Mouse (Mus musculus): ENCODE results near the gene Rgcc. TPM values are rescaled to one million over a fixed set of nuclear protein-coding genes. Genes with fewer than 3 reads are reported as not detected.

Rgcc gene
- polyA plus RNA-seq, 1 experiment from 2014 or later: 54.8 TPM

GRCm38 (mm10) chr14:79285549-79285948, 15.9 kb downstream of the Rgcc start:
- WGBS: 92% methylated on average over 5 of the region's 5 CpGs
- no peak overlapping the region for H3K9ac ChIP-seq (ENCODE audit: low read depth, low read length)
- no peak overlapping the region for H3K4me3 ChIP-seq (ENCODE audit: low read depth, low read length)
- no peak for TF ChIP-seq CTCF (IDR thresholded peaks at IDR 0.05; ENCODE audit: low read depth)
- H3K27me3 ChIP-seq (replicated peaks; ENCODE audit: control insufficient read depth, insufficient read depth, low read length): no peaks in the 10 kb centered on the region
- ATAC-seq: no peak
- H3K27ac ChIP-seq (ENCODE audit: low read depth, low read length): no peak overlapping the region
- H3K9me3 ChIP-seq (ENCODE audit: control insufficient read depth): no peaks in the 10 kb centered on the region
- H3K4me2 ChIP-seq (replicated peaks; ENCODE audit: low read depth): no peak overlapping the region
- H3K4me1 ChIP-seq (replicated peaks; ENCODE audit: control insufficient read depth, insufficient read depth, low read length): no peaks in the 10 kb centered on the region; the same call in 1 of the 2 replicates
- no peaks in the 10 kb centered on the region for H3K36me3 ChIP-seq (ENCODE audit: control insufficient read depth, insufficient read depth)

DNA sequence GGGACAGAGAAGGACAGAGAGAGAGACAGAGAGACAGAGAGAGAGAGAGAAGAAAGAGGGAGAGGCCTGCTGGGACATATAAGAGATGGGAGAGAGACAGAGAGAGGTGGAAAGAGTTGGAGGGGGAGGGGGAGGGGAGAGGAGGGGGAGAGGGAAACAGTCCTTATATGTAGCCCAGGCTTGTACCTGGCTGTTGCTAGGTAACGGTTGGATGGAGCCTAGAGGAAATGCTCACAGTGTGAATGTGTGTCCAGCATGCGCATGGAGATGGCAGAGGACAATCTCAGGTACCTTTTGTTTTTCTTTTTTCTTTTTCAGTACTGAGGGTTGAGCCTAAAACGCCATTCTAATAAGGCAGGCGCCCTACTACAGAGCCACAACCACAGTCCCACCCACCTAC, 16.8 kb downstream of the Rgcc start:
- WGBS: 86% methylated on average over 4 of the region's 4 CpGs

GRCm38 (mm10) chr14:79283952-79284351, 17.5 kb downstream of the Rgcc start:
- no peak for TF ChIP-seq CTCF (IDR thresholded peaks at IDR 0.05; ENCODE audit: low read depth)
- H3K9me3 ChIP-seq (ENCODE audit: control insufficient read depth): no peaks in the 10 kb centered on the region
- no peak overlapping the region for H3K27ac ChIP-seq (ENCODE audit: low read depth, low read length)
- no peak overlapping the region for H3K9ac ChIP-seq (ENCODE audit: low read depth, low read length)
- no peaks in the 10 kb centered on the region for H3K27me3 ChIP-seq (replicated peaks; ENCODE audit: control insufficient read depth, insufficient read depth, low read length)
- H3K4me2 ChIP-seq (replicated peaks; ENCODE audit: low read depth): no peak overlapping the region
- ATAC-seq: no peak
- H3K4me1 ChIP-seq (replicated peaks; ENCODE audit: control insufficient read depth, insufficient read depth, low read length): no peaks in the 10 kb centered on the region
- H3K36me3 ChIP-seq (ENCODE audit: control insufficient read depth, insufficient read depth): no peaks in the 10 kb centered on the region
- no peak overlapping the region for H3K4me3 ChIP-seq (ENCODE audit: low read depth, low read length)
- WGBS: 96% methylated on average over 7 of the region's 7 CpGs

More for the DNA sequence above, 16.8 kb downstream of the Rgcc start:
- no peaks in the 10 kb centered on the region for H3K4me1 ChIP-seq (replicated peaks; ENCODE audit: control insufficient read depth, insufficient read depth, low read length)
- no peaks in the 10 kb centered on the region for H3K9me3 ChIP-seq (ENCODE audit: control insufficient read depth)
- no peaks in the 10 kb centered on the region for H3K36me3 ChIP-seq (ENCODE audit: control insufficient read depth, insufficient read depth)
- H3K4me2 ChIP-seq (replicated peaks; ENCODE audit: low read depth): no peak overlapping the region
- H3K27me3 ChIP-seq (replicated peaks; ENCODE audit: control insufficient read depth, insufficient read depth, low read length): no peaks in the 10 kb centered on the region
- no peak for TF ChIP-seq CTCF (IDR thresholded peaks at IDR 0.05; ENCODE audit: low read depth)
- H3K27ac ChIP-seq (ENCODE audit: low read depth, low read length): no peak overlapping the region
- H3K4me3 ChIP-seq (ENCODE audit: low read depth, low read length): no peak overlapping the region
- ATAC-seq: no peak
- no peak overlapping the region for H3K9ac ChIP-seq (ENCODE audit: low read depth, low read length)

- H3K9ac ChIP-seq (ENCODE audit: low read depth, low read length): no peak overlapping the region
- H3K27me3 ChIP-seq (replicated peaks; ENCODE audit: control insufficient read depth, insufficient read depth, low read length): no peaks in the 10 kb centered on the region
- no peaks in the 10 kb centered on the region for H3K36me3 ChIP-seq (ENCODE audit: control insufficient read depth, insufficient read depth)
- H3K27ac ChIP-seq (ENCODE audit: low read depth, low read length): no peak overlapping the region
- no peaks in the 10 kb centered on the region for H3K9me3 ChIP-seq (ENCODE audit: control insufficient read depth)
- H3K4me3 ChIP-seq (ENCODE audit: low read depth, low read length): no peak overlapping the region
- no peak for TF ChIP-seq CTCF (IDR thresholded peaks at IDR 0.05; ENCODE audit: low read depth)
- no peak for ATAC-seq
- no peaks in the 10 kb centered on the region; the same call in 1 of the 2 replicates for H3K4me1 ChIP-seq (replicated peaks; ENCODE audit: control insufficient read depth, insufficient read depth, low read length)
- no peak overlapping the region for H3K4me2 ChIP-seq (replicated peaks; ENCODE audit: low read depth)
- 86% methylated on average over 9 of the region's 9 CpGs for WGBS
Observed at GRCm38 (mm10) chr14:79281894-79282553, 19.4 kb downstream of the Rgcc start.

GRCm38 (mm10) chr14:79280456-79280855, 21.0 kb downstream of the Rgcc start:
- WGBS: 94% methylated on average over 9 of the region's 9 CpGs

DNA sequence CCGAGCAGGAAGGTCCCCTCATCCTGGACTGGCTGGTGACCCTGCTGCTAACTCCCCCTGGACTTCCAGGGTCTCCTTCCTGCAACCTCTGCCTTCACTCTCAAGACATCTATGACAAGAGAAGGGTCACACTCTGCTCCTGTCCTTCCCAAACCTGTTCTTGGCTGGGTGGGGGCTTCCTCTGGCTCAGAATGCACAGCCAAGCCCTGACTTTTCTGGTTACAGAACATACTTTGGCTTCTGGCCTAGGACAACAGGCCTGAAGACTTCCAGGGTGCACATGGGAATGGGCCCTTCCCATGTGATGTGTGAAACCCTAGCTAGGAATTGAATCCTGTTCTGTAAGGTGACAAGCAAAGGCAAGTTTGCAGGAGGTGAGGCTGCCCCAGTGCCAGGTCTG, 22.0 kb downstream of the Rgcc start:
- Histone ChIP-seq H3K27ac (ENCODE audit: low read depth, low read length) (no peak overlapping the region), H3K9me3 (ENCODE audit: control insufficient read depth) (no peaks in the 10 kb centered on the region), H3K27me3 (replicated peaks; ENCODE audit: control insufficient read depth, insufficient read depth, low read length) (no peaks in the 10 kb centered on the region), H3K9ac (ENCODE audit: low read depth, low read length) (no peak overlapping the region), H3K36me3 (ENCODE audit: control insufficient read depth, insufficient read depth) (no peaks in the 10 kb centered on the region), H3K4me3 (ENCODE audit: low read depth, low read length) (no peak overlapping the region), H3K4me2 (replicated peaks; ENCODE audit: low read depth) (no peak overlapping the region), H3K4me1 (replicated peaks; ENCODE audit: control insufficient read depth, insufficient read depth, low read length) (no peaks in the 10 kb centered on the region; the same call in 1 of the 2 replicates)
- ATAC-seq: no peak
- WGBS: 81% methylated on average over 1 of the region's 1 CpGs
- TF ChIP-seq CTCF (IDR thresholded peaks at IDR 0.05; ENCODE audit: low read depth): no peak

More at GRCm38 (mm10) chr14:79280456-79280855, 21.0 kb downstream of the Rgcc start:
- Histone ChIP-seq H3K27me3 (replicated peaks; ENCODE audit: control insufficient read depth, insufficient read depth, low read length) (no peaks in the 10 kb centered on the region), H3K36me3 (ENCODE audit: control insufficient read depth, insufficient read depth) (no peaks in the 10 kb centered on the region), H3K9me3 (ENCODE audit: control insufficient read depth) (no peaks in the 10 kb centered on the region), H3K4me3 (ENCODE audit: low read depth, low read length) (no peak overlapping the region), H3K9ac (ENCODE audit: low read depth, low read length) (no peak overlapping the region), H3K27ac (ENCODE audit: low read depth, low read length) (no peak overlapping the region), H3K4me1 (replicated peaks; ENCODE audit: control insufficient read depth, insufficient read depth, low read length) (no peaks in the 10 kb centered on the region; the same call in 1 of the 2 replicates), H3K4me2 (replicated peaks; ENCODE audit: low read depth) (no peak overlapping the region)
- no peak for TF ChIP-seq CTCF (IDR thresholded peaks at IDR 0.05; ENCODE audit: low read depth)
- no peak for ATAC-seq

Measured in intestine, postnatal 0 days (tissue).